Mouse (Mus musculus): Measurements from ENCODE around the gene Polr2f.

Gene Polr2f

GRCm38 (mm10) chr15:79131442-79131841 lies 9.4 kb upstream of the Polr2f start:
- TF ChIP-seq GATA4 (IDR thresholded peaks at IDR 0.05; ENCODE audit: insufficient replicate concordance, low read length): no peak

GRCm38 (mm10) chr15:79133191-79133661 lies 7.6 kb upstream of the Polr2f start:
- TF ChIP-seq GATA4 (IDR thresholded peaks at IDR 0.05; ENCODE audit: insufficient replicate concordance, low read length): no peak

- TF ChIP-seq GATA4 (IDR thresholded peaks at IDR 0.05; ENCODE audit: insufficient replicate concordance, low read length): no peak
Observed at GRCm38 (mm10) chr15:79134496-79135270, 6.1 kb upstream of the Polr2f start.

- no peak for TF ChIP-seq GATA4 (IDR thresholded peaks at IDR 0.05; ENCODE audit: insufficient replicate concordance, low read length)
Observed at GRCm38 (mm10) chr15:79135332-79135731, 5.5 kb upstream of the Polr2f start.

- TF ChIP-seq GATA4 (IDR thresholded peaks at IDR 0.05; ENCODE audit: insufficient replicate concordance, low read length): no peak
Observed at GRCm38 (mm10) chr15:79135783-79136575, 4.8 kb upstream of the Polr2f start.

GRCm38 (mm10) chr15:79139640-79140039 lies 1.2 kb upstream of the Polr2f start:
- no peak for TF ChIP-seq GATA4 (IDR thresholded peaks at IDR 0.05; ENCODE audit: insufficient replicate concordance, low read length)

- TF ChIP-seq GATA4 (IDR thresholded peaks at IDR 0.05; ENCODE audit: insufficient replicate concordance, low read length): no peak
Observed at GRCm38 (mm10) chr15:79141566-79141917, 733 bp downstream of the Polr2f start.

GRCm38 (mm10) chr15:79143316-79143715 lies 2.5 kb downstream of the Polr2f start:
- TF ChIP-seq GATA4 (IDR thresholded peaks at IDR 0.05; ENCODE audit: insufficient replicate concordance, low read length): no peak

GRCm38 (mm10) chr15:79144021-79144420 lies 3.2 kb downstream of the Polr2f start:
- no peak for TF ChIP-seq GATA4 (IDR thresholded peaks at IDR 0.05; ENCODE audit: insufficient replicate concordance, low read length)

GRCm38 (mm10) chr15:79145522-79145921 lies 4.7 kb downstream of the Polr2f start:
- no peak for TF ChIP-seq GATA4 (IDR thresholded peaks at IDR 0.05; ENCODE audit: insufficient replicate concordance, low read length)

- TF ChIP-seq GATA4 (IDR thresholded peaks at IDR 0.05; ENCODE audit: insufficient replicate concordance, low read length): no peak
Observed at GRCm38 (mm10) chr15:79148533-79148932, 7.7 kb downstream of the Polr2f start.

GRCm38 (mm10) chr15:79151881-79152280 lies 11.1 kb downstream of the Polr2f start:
- TF ChIP-seq GATA4 (IDR thresholded peaks at IDR 0.05; ENCODE audit: insufficient replicate concordance, low read length): no peak

- TF ChIP-seq GATA4 (IDR thresholded peaks at IDR 0.05; ENCODE audit: insufficient replicate concordance, low read length): no peak
Observed at GRCm38 (mm10) chr15:79152709-79153108, 11.9 kb downstream of the Polr2f start.

- no peak for TF ChIP-seq GATA4 (IDR thresholded peaks at IDR 0.05; ENCODE audit: insufficient replicate concordance, low read length)
Observed at GRCm38 (mm10) chr15:79155572-79155971, 14.8 kb downstream of the Polr2f start.

GRCm38 (mm10) chr15:79162301-79162700 lies 21.5 kb downstream of the Polr2f start:
- no peak for TF ChIP-seq GATA4 (IDR thresholded peaks at IDR 0.05; ENCODE audit: insufficient replicate concordance, low read length)

- no peak for TF ChIP-seq GATA4 (IDR thresholded peaks at IDR 0.05; ENCODE audit: insufficient replicate concordance, low read length)
Observed at GRCm38 (mm10) chr15:79162822-79163221, 22.0 kb downstream of the Polr2f start.

Data from liver, adult (tissue).